ENCODE assay signal across 8 mouse cellular contexts in the genomic region with DNA sequence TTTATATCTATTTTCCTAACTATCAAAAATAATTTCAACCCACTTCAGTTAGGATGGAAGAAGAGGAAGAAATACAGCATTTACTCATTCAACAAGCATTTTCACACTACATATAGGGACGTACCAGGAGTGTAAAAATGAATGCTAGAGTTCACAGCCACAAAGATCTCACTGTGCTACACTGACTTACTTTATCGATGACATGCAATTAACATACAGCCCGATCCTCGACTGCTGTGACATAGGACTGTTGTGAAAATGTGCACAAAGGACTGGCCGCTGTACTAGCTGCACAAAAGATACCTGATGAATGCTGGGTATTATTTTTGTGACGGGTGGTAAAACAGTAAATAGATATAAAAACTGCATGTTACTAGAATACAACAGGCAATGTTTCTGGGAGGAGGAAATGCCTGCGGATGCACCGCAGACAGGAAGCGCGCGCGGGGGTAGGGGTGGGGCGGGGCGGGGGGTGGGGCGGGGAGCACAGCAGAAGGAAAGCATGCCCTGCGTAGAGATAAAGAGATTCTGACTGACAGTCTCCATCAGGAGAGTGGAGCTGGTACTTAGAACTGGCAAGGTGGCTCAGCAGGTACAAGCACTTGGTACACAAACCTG. TPM values are rescaled to one million over a fixed set of nuclear protein-coding genes. Genes with fewer than 3 reads are reported as not detected.
DNase-seq lines count a peak whose midpoint lies in the region; ATAC-seq and TF ChIP-seq lines count a peak whose summit lies in the region.

No protein-coding gene starts in this region.

- 61% methylated on average over 16 of the region's 16 CpGs for WGBS in lung, embryonic 14.5 days
- WGBS in lung, adult 2 months, result 28% methylated on average over 16 of the region's 16 CpGs
- 71% methylated on average over 16 of the region's 16 CpGs for WGBS in forebrain, embryonic 10.5 days
- 61% methylated on average over 16 of the region's 16 CpGs for WGBS in limb, embryonic 14.5 days
- WGBS in stomach, embryonic 16.5 days, result 49% methylated on average over 16 of the region's 16 CpGs

- no peaks in the 10 kb centered on the region for H3K27me3 ChIP-seq in lung, embryonic 14.5 days (ENCODE audit: insufficient read depth, low read length)
- H3K27me3 ChIP-seq in forebrain, embryonic 10.5 days (ENCODE audit: poor library complexity, severe bottlenecking), result no peaks in the 10 kb centered on the region
- no peaks in the 10 kb centered on the region for H3K27me3 ChIP-seq in limb, embryonic 14.5 days (ENCODE audit: control insufficient read depth, insufficient read depth, low read length)
- no peaks in the 10 kb centered on the region for H3K27me3 ChIP-seq in stomach, embryonic 16.5 days (ENCODE audit: control insufficient read depth, insufficient read depth, low read length)

- no peak overlapping the region for H3K9ac ChIP-seq in lung, embryonic 14.5 days
- no peak overlapping the region for H3K9ac ChIP-seq in limb, embryonic 14.5 days (ENCODE audit: low read depth, low read length, severe bottlenecking)
- H3K9ac ChIP-seq in stomach, embryonic 16.5 days (ENCODE audit: low read length), result no peak overlapping the region

- H3K4me3 ChIP-seq in lung, embryonic 14.5 days (ENCODE audit: low read depth, low read length), result no peak overlapping the region; the same call in 1 of the 2 replicates
- H3K4me3 ChIP-seq in lung, adult 2 months (replicated peaks; ENCODE audit: extremely low read depth, low read depth, low read length), result no peak overlapping the region
- no peak overlapping the region; the same call in 1 of the 2 replicates for H3K4me3 ChIP-seq in forebrain, embryonic 10.5 days
- H3K4me3 ChIP-seq in limb, embryonic 14.5 days (replicated peaks; ENCODE audit: low read length), result no peak overlapping the region
- peak overlapping the region; percentile 23 for H3K4me3 ChIP-seq in stomach, embryonic 16.5 days (replicated peaks; ENCODE audit: low read length)

- H3K36me3 ChIP-seq in lung, embryonic 14.5 days (ENCODE audit: insufficient read depth), result peaks cover 22% of the 10 kb centered on the region
- H3K36me3 ChIP-seq in forebrain, embryonic 10.5 days (replicated peaks), result peaks cover 32% of the 10 kb centered on the region
- peaks cover 24% of the 10 kb centered on the region for H3K36me3 ChIP-seq in limb, embryonic 14.5 days (ENCODE audit: control insufficient read depth, insufficient read depth, low read length)
- peaks cover 6% of the 10 kb centered on the region; the same call in 1 of the 2 replicates for H3K36me3 ChIP-seq in stomach, embryonic 16.5 days (ENCODE audit: control insufficient read depth, insufficient read depth, low read length)

- peak; percentile 28 for DNase-seq in lung, embryonic 14.5 days
- no peak for DNase-seq in lung, adult 2 months
- no peak for DNase-seq in forebrain, embryonic 10.5 days (ENCODE audit: extremely low spot score, low spot score)
- no peak for DNase-seq in limb, embryonic 14.5 days (ENCODE audit: low spot score)
- no peak for DNase-seq in urinary bladder, adult 18-20 months (ENCODE audit: low spot score in 2 of 2)
- DNase-seq in right cerebral cortex, adult 2 months (ENCODE audit: low spot score in 2 of 2), result no peak
- no peak for DNase-seq in kidney, postnatal 14 days

- H3K4me1 ChIP-seq in lung, embryonic 14.5 days (ENCODE audit: insufficient read depth), result no peaks in the 10 kb centered on the region
- peaks cover 4% of the 10 kb centered on the region; the same call in 1 of the 2 replicates for H3K4me1 ChIP-seq in lung, adult 2 months (ENCODE audit: control insufficient read depth, insufficient read depth, low read length)
- H3K4me1 ChIP-seq in forebrain, embryonic 10.5 days, result peaks cover 13% of the 10 kb centered on the region
- no peaks in the 10 kb centered on the region for H3K4me1 ChIP-seq in limb, embryonic 14.5 days (ENCODE audit: control insufficient read depth, insufficient read depth, low read length)
- H3K4me1 ChIP-seq in stomach, embryonic 16.5 days (ENCODE audit: control insufficient read depth, insufficient read depth, low read length), result peaks cover 6% of the 10 kb centered on the region; the same call in 1 of the 2 replicates

- no peak for TF ChIP-seq CTCF in lung, embryonic 14.5 days (IDR thresholded peaks at IDR 0.05; ENCODE audit: low read depth)
- no peak for TF ChIP-seq CTCF in lung, adult 2 months (IDR thresholded peaks at IDR 0.05; ENCODE audit: insufficient read depth, low read length)

- no peak for TF ChIP-seq POLR2A in lung, adult 2 months (IDR thresholded peaks at IDR 0.05; ENCODE audit: borderline replicate concordance, extremely low read depth, low read depth, low read length)
- no peak for TF ChIP-seq POLR2A in limb, embryonic 14.5 days (IDR thresholded peaks at IDR 0.05; ENCODE audit: borderline replicate concordance, extremely low read depth, insufficient read depth, insufficient read length)

- ATAC-seq in lung, embryonic 14.5 days (ENCODE audit: insufficient read depth), result 0 out of 2 replicates have a peak, but pooled peaks have one; percentile 32
- ATAC-seq in limb, embryonic 14.5 days (ENCODE audit: low FRiP score, low read depth), result no peak
- ATAC-seq in stomach, embryonic 16.5 days (ENCODE audit: insufficient read depth, low FRiP score), result peak; percentile 21; the same call in 1 of the 2 replicates

- H3K4me2 ChIP-seq in lung, embryonic 14.5 days, result peak overlapping the region; percentile 43
- 0 out of 2 replicates have a peak overlapping the region, but pooled peaks have one; percentile 11 for H3K4me2 ChIP-seq in limb, embryonic 14.5 days (replicated peaks; ENCODE audit: low read depth, low read length, severe bottlenecking)
- peak overlapping the region; percentile 38 for H3K4me2 ChIP-seq in stomach, embryonic 16.5 days (ENCODE audit: low read depth, low read length)

- H3K9me3 ChIP-seq in lung, embryonic 14.5 days (ENCODE audit: low read depth, low read length), result no peaks in the 10 kb centered on the region
- no peaks in the 10 kb centered on the region for H3K9me3 ChIP-seq in forebrain, embryonic 10.5 days
- H3K9me3 ChIP-seq in limb, embryonic 14.5 days (ENCODE audit: control insufficient read depth, low read length), result no peaks in the 10 kb centered on the region
- H3K9me3 ChIP-seq in stomach, embryonic 16.5 days (replicated peaks; ENCODE audit: control insufficient read depth, low read length), result no peaks in the 10 kb centered on the region

- no peak overlapping the region for H3K27ac ChIP-seq in lung, embryonic 14.5 days (ENCODE audit: low read depth)
- H3K27ac ChIP-seq in forebrain, embryonic 10.5 days, result peak overlapping the region; percentile 44; the same call in 1 of the 2 replicates
- no peak overlapping the region for H3K27ac ChIP-seq in limb, embryonic 14.5 days (replicated peaks; ENCODE audit: low read depth, low read length)
- no peak overlapping the region; the same call in 1 of the 2 replicates for H3K27ac ChIP-seq in stomach, embryonic 16.5 days (ENCODE audit: low read length)

RNA-seq across cellular contexts. Expression of a gene that starts 29.6 kb away (rescaled TPM):
- 137 and 142 TPM in 2 replicates for polyA plus RNA-seq in lung, embryonic 14.5 days (2014; fragmentation: Nextera tagmentation; extraction: Ambion mirVana)
- 279 and 648 TPM in 2 replicates for polyA plus RNA-seq in lung, adult 2 months (2012; rRNA removed)
- polyA plus RNA-seq in forebrain, embryonic 10.5 days (2016; fragmentation: Nextera tagmentation; extraction: Ambion mirVana), result 52.1 and 60.1 TPM in 2 replicates
- 55.9 and 83.7 TPM in 2 replicates for polyA plus RNA-seq in limb, embryonic 14.5 days (2012; rRNA removed)
- polyA plus RNA-seq in limb, embryonic 14.5 days (2014; fragmentation: Nextera tagmentation; extraction: Ambion mirVana), result 62.8 and 65.0 TPM in 2 replicates
- 56.3 and 57.8 TPM in 2 replicates for polyA plus RNA-seq in stomach, embryonic 16.5 days (2015; fragmentation: Nextera tagmentation; extraction: Ambion mirVana)

RNA-seq across cellular contexts. Expression of a gene that starts 59.5 kb away (rescaled TPM):
- 44.1 and 47.5 TPM in 2 replicates for polyA plus RNA-seq in lung, embryonic 14.5 days (2014; fragmentation: Nextera tagmentation; extraction: Ambion mirVana)
- 2.0 and 2.1 TPM in 2 replicates for polyA plus RNA-seq in lung, adult 2 months (2012; rRNA removed)
- 50.7 and 51.8 TPM in 2 replicates for polyA plus RNA-seq in forebrain, embryonic 10.5 days (2016; fragmentation: Nextera tagmentation; extraction: Ambion mirVana)
- 13.9 and 23.4 TPM in 2 replicates for polyA plus RNA-seq in limb, embryonic 14.5 days (2012; rRNA removed)
- 34.5 and 42.5 TPM in 2 replicates for polyA plus RNA-seq in limb, embryonic 14.5 days (2014; fragmentation: Nextera tagmentation; extraction: Ambion mirVana)
- polyA plus RNA-seq in stomach, embryonic 16.5 days (2015; fragmentation: Nextera tagmentation; extraction: Ambion mirVana), result 29.6 and 39.0 TPM in 2 replicates
